Mouse (Mus musculus) liver, postnatal 0 days (tissue): ENCODE results near the gene Polr2b. TPM values are rescaled to one million over a fixed set of nuclear protein-coding genes. Genes with fewer than 3 reads are reported as not detected.

Experiments
- ATAC-seq: fragments of 200-750 bp; cut with Nextera tagmentation; 2 replicates; pipeline ENCODE4 v1.8.0; 2017; ENCODE audit warnings: mild to moderate bottlenecking, moderate library complexity
- DNase-seq: peaks from one replicate; pipeline ENCODE4 v3.0.0-alpha.2; 2016
- H3K27ac ChIP-seq: fragments of 300-500 bp; sonication (generic); 2 replicates; pipeline ENCODE4 v1.5.1; 2014; ENCODE audit warnings: antibody characterized with exemption, moderate library complexity, mild to moderate bottlenecking, low read depth
- H3K27me3 ChIP-seq: fragments of 300-500 bp; sonication (generic); 2 replicates; pipeline ENCODE4 v1.6.1; 2014; ENCODE audit warnings: low read length, control low read depth, mixed read lengths; ENCODE audit not compliant: insufficient read depth
- H3K36me3 ChIP-seq: fragments of 300-500 bp; sonication (generic); replicated peaks from 2 replicates; pipeline ENCODE4 v1.6.1; 2014; ENCODE audit warnings: mild to moderate bottlenecking, control low read depth, low read length, moderate library complexity, mixed read lengths; ENCODE audit not compliant: insufficient read depth
- H3K4me1 ChIP-seq: fragments of 300-500 bp; sonication (generic); 2 replicates; pipeline ENCODE4 v1.6.1; 2014; ENCODE audit warnings: antibody characterized with exemption, mild to moderate bottlenecking, control low read depth; ENCODE audit not compliant: insufficient read depth
- H3K4me2 ChIP-seq: fragments of 300-500 bp; sonication (generic); 2 replicates; pipeline ENCODE4 v1.6.1; 2014; ENCODE audit warnings: low read depth, mild to moderate bottlenecking, low read length, moderate library complexity, mixed read lengths
- H3K4me3 ChIP-seq: fragments of 300-500 bp; sonication (generic); 2 replicates; pipeline ENCODE4 v1.5.1; 2014; ENCODE audit warnings: low read depth, low read length
- H3K9ac ChIP-seq: fragments of 300-500 bp; sonication (generic); replicated peaks from 2 replicates; pipeline ENCODE4 v1.6.1; 2014; ENCODE audit warnings: mild to moderate bottlenecking, moderate library complexity
- H3K9me3 ChIP-seq: fragments of 300-500 bp; sonication (generic); 2 replicates; pipeline ENCODE4 v1.6.1; 2016; ENCODE audit warnings: mild to moderate bottlenecking, control low read depth, low read length, mixed read lengths
- CTCF ChIP-seq: sonication (generic); IDR thresholded peaks from 2 replicates; pipeline ENCODE4 v1.5.1; 2016; ENCODE audit warnings: antibody characterized with exemption, low read depth
- EP300 ChIP-seq: IDR thresholded peaks from 2 replicates; pipeline ENCODE4 v1.6.1; 2016; ENCODE audit warnings: antibody characterized with exemption, low read depth, mild to moderate bottlenecking
- WGBS: fragments of 180-500 bp; shearing (Covaris S2); extraction: QIAGEN DNeasy Blood & Tissue Kit; methylation state at CpG from one replicate; pipeline ENCODE4 v1.1.7; 2014; ENCODE audit not compliant: insufficient replicate concordance; 5-methylcytosine and 5-hydroxymethylcytosine counted together
- polyA plus RNA-seq: library from polyadenylated mRNA; unstranded; fragments of >200 nt; fragmentation: Nextera tagmentation; extraction: Ambion mirVana; gene quantifications from 2 replicates; pipeline ENCODE4 v1.2.1, GENCODE M21; 2015

The Polr2b gene
- polyA plus RNA-seq, 1 experiment from 2014 or later, result 18.6 TPM

DNA sequence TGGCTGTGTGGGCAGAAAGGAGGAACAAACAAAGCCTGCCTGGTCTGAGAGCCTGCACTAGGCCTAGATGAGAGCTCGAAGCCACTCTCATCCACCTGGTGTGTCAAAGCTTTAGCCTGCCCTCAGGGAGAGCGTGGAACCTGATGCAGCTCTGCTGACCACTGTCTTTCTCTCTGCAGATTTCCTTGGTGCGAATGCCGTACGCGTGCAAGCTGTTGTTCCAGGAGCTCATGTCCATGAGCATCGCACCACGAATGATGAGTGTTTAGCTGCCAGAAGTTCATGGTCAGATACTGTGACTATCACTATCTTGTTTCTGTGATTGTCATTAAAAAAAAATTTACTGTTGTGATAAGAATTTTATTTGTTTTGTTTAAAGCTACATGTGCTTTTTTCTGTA is 39.0 kb downstream of the Polr2b start:
- Histone ChIP-seq H3K4me1 (no peaks in the 10 kb centered on the region), H3K9me3 (no peaks in the 10 kb centered on the region), H3K27me3 (no peaks in the 10 kb centered on the region), H3K27ac (no peak overlapping the region), H3K36me3 (peaks cover 43% of the 10 kb centered on the region), H3K9ac (no peak overlapping the region), H3K4me2 (no peak overlapping the region), H3K4me3 (no peak overlapping the region)
- WGBS, result 94% methylated on average over 8 of the region's 8 CpGs
- no peak for DNase-seq
- no peak for ATAC-seq
- TF ChIP-seq EP300 (no peak), CTCF (no peak)

DNA sequence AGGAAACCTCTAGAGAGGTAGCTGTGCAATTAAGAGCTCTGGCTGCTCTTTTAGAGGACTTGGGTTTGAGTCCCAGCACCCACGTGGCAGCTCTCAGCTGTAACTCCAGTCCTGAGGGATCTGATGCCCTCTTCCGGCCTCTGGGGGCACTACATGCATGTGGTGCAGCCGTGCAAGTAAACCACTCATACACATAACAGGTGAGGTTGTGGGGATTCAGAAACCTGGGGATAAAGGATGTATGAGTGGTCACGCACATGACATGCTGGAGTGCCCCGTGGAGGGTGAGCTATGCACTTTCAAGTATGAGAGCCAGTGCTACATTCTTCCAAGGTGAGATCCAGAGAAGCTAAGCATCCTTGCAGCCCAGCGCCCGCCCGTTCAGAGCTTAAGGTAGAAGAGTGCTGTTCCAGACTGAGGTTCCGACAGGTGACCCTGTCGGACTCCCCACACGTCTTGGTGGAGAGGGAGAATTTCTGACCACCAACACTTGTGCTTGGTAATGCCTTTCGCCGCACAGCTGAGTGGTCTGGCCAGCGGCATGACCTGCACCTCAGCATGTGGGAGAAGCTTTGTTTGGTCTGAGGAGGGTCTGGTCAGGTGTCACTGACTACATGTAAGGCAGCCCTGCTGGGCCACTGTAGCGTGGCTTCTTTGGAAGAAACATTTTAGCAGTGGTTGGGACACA is 40.2 kb downstream of the Polr2b start:
- H3K27me3 ChIP-seq, result no peaks in the 10 kb centered on the region
- no peaks in the 10 kb centered on the region for H3K9me3 ChIP-seq
- peaks cover 33% of the 10 kb centered on the region for H3K36me3 ChIP-seq
- H3K4me2 ChIP-seq, result no peak overlapping the region
- H3K9ac ChIP-seq, result no peak overlapping the region
- DNase-seq (no peak), ATAC-seq (no peak)
- no peak overlapping the region for H3K4me3 ChIP-seq
- WGBS, result 88% methylated on average over 15 of the region's 15 CpGs
- H3K4me1 ChIP-seq, result 0 out of 2 replicates have a peak, but pooled peaks cover 2% of the 10 kb centered on the region
- H3K27ac ChIP-seq, result no peak overlapping the region
- TF ChIP-seq EP300 (no peak), CTCF (0 out of 2 replicates have a peak, but pooled peaks have one; percentile 11)

DNA sequence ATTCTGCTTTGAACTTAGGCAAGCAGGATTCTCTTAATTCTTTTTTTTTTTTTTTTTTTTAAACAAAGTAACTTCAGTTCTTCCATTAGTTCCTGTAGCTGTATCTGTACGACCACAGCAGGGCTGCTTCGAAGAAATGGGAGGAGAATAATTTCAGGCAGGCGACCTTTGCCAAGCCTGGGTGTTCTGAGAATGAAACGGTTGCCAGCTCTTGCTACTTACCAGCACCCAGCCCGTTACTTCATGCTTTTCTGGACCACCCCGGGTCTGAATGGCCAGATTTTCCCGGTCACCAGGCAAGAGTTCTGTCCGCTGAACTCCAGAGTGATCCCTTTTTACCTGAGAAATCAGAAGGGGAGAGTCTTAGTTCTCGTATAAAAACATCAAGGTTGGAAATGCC is 41.7 kb downstream of the Polr2b start:
- H3K4me1 ChIP-seq, result 0 out of 2 replicates have a peak, but pooled peaks cover 2% of the 10 kb centered on the region
- H3K27me3 ChIP-seq, result no peaks in the 10 kb centered on the region
- no peak for TF ChIP-seq EP300
- no peak for TF ChIP-seq CTCF
- no peak overlapping the region for H3K9ac ChIP-seq
- ATAC-seq (no peak), DNase-seq (no peak)
- WGBS, result 84% methylated on average over 9 of the region's 9 CpGs
- H3K36me3 ChIP-seq, result peaks cover 21% of the 10 kb centered on the region
- no peak overlapping the region for H3K4me2 ChIP-seq
- H3K9me3 ChIP-seq, result no peaks in the 10 kb centered on the region
- no peak overlapping the region for H3K4me3 ChIP-seq
- no peak overlapping the region for H3K27ac ChIP-seq

DNA sequence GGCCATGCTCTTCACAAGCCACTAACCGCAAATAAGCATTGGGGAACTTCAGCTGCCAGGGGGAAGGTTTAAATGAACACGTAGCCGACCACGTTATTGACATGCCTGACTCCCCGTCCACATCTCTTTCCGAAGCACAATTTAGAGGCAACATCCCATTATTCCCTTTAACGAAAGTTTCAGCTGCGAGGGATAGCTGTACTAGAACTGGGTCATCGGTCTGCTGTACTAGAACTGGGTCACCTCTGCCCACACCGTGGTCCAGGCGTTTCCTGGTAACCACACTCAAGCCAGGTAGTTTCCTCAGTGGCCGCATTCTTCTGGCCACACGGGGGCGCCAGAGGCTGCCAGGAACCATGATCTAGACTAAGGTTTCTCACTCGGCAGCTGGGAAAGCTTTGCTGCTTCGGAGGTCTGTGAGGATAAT is 44.4 kb downstream of the Polr2b start:
- WGBS, result 5% methylated on average over 16 of the region's 16 CpGs
- no peak overlapping the region for H3K9ac ChIP-seq
- ATAC-seq (peak; percentile 63), DNase-seq (peak; percentile 86)
- H3K4me2 ChIP-seq, result peak overlapping the region; percentile 41
- no peak overlapping the region for H3K4me3 ChIP-seq
- no peaks in the 10 kb centered on the region for H3K9me3 ChIP-seq
- H3K27me3 ChIP-seq, result no peaks in the 10 kb centered on the region
- H3K36me3 ChIP-seq, result peaks cover 5% of the 10 kb centered on the region
- H3K27ac ChIP-seq, result no peak overlapping the region
- peak; percentile 97 for TF ChIP-seq CTCF
- TF ChIP-seq EP300, result no peak
- H3K4me1 ChIP-seq, result peaks cover 15% of the 10 kb centered on the region

DNA sequence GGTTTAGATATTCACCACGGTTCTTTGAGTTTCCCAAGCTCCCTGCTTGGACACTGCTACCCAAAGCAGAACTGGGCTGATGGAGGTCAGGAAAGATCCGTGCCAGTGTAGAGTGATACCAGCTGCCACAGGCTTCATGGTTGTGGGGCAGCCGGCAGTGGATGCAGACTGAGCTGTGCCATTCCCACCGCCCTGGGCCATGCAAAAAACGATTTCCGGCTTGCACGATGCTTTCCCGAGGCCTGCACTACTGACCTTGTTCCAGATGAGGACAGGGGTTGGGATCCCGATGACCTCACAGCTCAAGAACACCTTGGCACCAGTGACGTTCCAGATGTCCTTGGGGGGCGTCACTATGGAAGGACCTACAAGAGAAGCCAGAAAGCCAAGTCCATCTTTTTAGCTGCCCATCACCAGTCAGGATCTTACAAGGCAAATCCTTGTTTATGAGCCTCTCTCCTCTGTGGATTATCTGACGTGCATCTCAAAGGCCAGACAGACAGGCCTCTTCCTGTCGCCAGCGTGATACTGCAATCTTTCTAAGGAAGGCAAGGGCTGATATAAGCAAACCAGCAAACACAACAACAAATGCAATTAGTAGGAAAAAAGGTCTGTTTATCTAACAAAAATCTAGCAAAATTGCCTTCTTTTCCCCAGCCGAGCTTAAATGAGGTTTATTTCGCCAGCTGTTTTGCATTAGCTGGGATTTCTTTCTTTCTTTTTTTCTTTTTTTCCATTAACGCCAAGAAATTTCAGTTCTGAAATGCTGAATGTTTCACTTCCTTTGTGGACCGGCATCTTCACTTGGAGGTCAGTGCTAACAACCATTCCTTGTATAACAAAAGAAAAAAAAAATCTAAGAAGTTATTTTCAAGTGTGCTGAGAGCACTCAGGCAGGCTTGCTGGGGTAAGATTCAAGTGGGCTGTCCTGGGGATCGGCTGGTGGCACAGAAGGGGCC is 45.6 kb downstream of the Polr2b start:
- TF ChIP-seq CTCF (no peak), EP300 (no peak)
- DNase-seq, result no peak
- 68% methylated on average over 19 of the region's 19 CpGs for WGBS

More for the DNA sequence above, 45.6 kb downstream of the Polr2b start:
- ATAC-seq, result no peak
- Histone ChIP-seq H3K27ac (peak overlapping the region; percentile 48; the same call in 1 of the 2 replicates), H3K4me1 (peaks cover 15% of the 10 kb centered on the region), H3K4me2 (no peak overlapping the region), H3K9ac (no peak overlapping the region), H3K36me3 (no peaks in the 10 kb centered on the region), H3K4me3 (no peak overlapping the region), H3K27me3 (no peaks in the 10 kb centered on the region), H3K9me3 (no peaks in the 10 kb centered on the region)
